Mouse (Mus musculus) erythroblast, adult 5-6 weeks (primary cell): ENCODE measurements around the gene Pkp4. TPM values are rescaled to one million over a fixed set of nuclear protein-coding genes. Genes with fewer than 3 reads are reported as not detected.

Experiments used
- ATAC-seq: replicated peaks from 2 replicates; pipeline ENCODE4 v1.8.0; 2016; ENCODE audit warnings: moderate number of reproducible peaks, mild to moderate bottlenecking, moderate TSS enrichment, inconsistent platforms; ENCODE audit not compliant: poor library complexity, low FRiP score, severe bottlenecking
- total RNA-seq, 2 experiments: library from RNA; stranded (forward) in 1 of 2; stranded (reverse) in 1 of 2; fragments of 150-400 nt in 1 of 2; fragments of 200-764, 138-1000 nt in 1 of 2; gene quantifications; 2 replicates each; pipeline versions ENCODE4 v1.2.3 to v1.2.4; 2015 to 2017; ENCODE audit warnings: low replicate concordance in 2 of 2

Pkp4 gene
- total RNA-seq, 2 experiments from 2014 or later = 8.1 to 9.6 TPM

DNA sequence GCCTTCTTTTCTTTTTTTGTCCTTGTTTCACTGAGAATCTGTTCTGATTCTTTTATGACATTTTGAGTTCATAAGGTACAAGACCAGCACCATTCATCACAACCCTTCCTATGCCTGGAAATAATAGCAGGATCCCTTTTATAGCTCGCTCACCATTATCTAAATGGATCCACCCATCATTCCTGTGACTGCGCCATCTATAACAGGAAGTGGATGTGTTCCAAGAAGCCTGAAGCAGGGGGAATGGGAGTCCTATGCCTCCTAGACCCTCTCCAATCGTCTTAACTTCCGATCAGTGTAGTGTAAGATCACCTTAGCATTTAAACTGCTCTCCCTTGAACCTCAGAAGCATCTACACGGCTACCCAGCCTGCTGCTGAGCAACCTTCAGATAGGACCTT lies 50.4 kb downstream of the Pkp4 start:
- ATAC-seq = no peak

DNA sequence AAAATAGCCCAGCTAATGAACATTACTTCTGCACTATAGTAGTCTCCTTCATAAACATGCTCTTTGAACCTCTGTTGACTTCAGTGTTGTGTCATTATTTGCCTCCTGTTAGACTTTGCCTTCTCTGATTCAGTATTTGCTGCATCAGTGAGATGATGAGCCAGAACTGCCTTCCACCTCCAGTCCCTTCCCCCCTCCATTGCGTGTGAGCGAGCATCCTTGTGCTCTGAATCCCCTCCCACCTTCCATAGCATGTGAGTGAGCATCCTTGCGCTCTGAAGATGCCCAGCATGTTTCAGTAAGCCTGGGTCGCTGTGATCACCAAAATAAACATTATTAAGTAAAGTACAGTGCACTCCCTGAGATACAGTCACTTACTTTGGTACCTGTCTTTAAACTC lies 51.8 kb downstream of the Pkp4 start:
- ATAC-seq = no peak

DNA sequence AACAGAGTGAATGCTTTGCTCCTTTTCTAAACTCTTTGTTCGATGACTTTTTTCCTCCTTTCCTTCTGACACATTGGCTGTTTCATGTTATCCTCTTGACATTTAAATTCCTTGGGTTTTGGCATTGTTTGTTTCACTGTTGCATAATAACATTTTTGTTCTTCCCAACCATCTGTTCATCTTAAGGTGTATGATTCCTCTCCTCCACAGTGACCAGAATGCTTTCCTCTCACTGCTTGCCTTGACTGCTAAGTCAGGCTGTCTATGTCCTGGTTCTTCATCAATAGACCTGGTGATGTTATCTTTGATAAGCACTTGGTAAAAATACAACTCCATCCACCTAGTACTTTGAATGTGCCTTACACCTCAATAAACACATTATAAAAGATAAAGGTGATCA lies 52.2 kb downstream of the Pkp4 start:
- no peak for ATAC-seq

DNA sequence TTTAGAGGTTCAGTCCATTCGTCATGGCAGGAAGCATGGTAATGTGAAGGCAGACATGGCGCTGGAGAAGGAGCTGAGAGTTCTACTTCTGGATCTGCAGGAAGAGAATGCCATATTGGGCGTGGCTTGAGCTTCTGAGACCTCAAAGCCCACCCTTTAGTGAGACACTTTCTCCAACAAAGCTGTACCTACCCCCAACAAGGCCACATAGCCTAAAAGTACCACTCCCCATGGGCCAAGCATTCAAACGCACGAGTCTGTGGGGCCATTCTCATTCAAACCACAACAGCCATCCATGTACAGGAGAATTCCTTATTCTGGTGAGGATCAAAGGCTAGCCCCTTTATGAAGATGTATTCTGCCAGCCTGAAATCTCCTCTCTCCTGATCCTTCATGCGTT lies 57.3 kb downstream of the Pkp4 start:
- no peak for ATAC-seq

DNA sequence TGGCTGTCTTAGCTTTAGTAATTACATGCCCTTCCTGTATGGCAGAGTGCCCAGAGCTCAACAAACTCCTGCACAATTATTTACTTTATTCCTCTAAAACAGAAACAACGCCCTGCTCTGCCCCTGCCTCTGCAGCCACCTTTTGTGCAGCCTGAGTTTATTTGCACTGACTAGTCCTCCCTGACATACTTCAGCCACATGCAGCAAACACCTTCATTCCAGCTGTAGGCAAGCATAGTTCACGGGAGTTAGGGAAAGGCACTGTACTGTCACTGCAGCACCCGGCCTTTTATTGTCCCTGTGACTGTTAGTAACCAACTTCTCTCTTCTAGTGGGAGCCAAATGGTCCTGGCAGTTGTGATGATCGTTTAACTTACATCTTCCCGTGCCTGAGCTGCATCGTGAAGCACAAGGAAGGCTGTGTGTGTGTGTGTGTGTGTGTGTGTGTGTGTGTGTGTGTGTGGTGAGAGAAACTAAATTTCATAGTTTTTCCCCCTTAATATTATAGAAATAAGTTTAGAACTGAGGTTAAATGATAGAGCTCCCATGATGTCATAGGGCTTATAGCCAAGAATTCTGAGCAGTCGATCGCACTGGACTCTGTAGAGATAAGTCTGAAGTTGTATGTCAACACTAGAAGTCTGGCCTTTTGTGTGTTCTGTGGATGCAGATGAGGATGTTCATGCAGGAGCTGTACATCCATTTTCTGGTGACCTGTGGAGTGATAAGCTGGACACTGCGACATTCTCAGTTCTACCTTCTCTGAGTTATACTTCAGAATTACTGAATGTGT lies 59.5 kb downstream of the Pkp4 start:
- ATAC-seq = no peak

DNA sequence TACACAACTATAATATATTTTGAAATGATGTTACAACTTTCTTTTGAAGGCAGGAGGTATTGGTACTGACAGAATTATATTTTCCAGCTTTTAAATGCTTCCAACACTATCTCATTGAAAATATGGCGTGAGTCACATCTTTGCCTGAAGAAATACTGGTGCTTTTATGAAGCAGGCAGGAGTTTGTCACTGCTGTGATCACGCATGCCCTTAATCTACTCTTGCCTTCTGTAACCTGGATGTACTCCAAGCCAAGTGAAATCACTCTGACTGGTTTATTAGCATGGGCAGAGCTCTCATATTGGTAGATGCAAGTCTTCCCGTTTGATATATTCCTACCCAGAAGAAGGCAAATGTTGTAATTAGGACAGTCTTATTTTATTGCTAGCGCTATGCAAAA lies 65.7 kb downstream of the Pkp4 start:
- ATAC-seq = no peak

DNA sequence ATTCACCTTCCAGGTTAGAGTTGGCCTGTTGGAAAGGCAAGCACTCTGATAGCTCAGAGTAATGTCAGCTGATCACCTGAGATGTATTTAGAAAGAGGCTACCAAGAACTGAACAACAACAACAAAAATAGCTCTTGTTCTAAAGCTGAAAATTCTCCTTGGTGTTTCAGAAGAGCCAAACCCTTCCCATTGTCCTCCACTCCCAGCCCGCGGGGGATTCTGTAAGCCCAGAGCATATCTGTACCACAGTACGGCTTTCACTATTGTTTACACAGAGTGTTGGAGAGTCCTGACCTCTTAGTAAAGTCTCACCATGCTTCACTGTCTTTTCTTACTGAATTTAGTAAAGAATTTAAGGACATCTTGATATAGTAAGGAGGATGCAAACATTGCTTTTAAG lies 66.4 kb downstream of the Pkp4 start:
- ATAC-seq = no peak

DNA sequence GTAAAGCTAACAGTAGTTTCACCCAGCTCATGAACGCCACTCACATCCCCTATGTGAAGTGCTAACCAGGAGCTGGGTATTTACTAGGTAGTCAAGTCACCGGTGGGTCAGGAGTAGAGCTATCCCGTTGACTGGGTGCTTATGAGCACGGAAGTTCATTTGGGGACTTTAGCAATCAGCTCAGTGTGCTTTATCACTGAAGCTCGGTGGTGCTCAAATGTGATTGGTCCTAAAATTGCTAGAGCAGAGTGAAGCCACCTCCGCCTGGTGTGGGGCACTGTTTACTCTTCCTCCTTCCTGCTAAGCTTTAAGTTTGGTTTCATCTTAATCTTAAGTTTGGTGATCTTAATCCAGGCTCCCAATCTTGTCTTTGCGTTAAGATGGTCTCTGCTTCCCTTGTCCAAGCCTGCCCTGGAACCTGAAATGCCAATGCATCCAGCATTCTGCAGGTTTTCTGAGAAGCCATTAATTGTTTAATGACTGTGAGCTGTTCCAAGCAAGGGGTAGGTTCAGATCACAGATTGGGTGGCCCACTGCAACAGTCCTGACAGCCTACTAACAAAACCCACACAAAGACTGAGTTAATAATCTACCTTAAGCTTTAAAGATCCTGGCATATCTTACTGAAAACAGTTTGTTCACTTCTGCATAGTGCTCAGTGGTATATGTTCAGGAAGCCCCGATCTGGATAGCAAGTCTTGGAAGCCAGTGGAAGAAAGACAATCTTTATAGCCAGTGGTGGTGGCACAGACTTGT lies 67.0 kb downstream of the Pkp4 start:
- ATAC-seq = no peak

DNA sequence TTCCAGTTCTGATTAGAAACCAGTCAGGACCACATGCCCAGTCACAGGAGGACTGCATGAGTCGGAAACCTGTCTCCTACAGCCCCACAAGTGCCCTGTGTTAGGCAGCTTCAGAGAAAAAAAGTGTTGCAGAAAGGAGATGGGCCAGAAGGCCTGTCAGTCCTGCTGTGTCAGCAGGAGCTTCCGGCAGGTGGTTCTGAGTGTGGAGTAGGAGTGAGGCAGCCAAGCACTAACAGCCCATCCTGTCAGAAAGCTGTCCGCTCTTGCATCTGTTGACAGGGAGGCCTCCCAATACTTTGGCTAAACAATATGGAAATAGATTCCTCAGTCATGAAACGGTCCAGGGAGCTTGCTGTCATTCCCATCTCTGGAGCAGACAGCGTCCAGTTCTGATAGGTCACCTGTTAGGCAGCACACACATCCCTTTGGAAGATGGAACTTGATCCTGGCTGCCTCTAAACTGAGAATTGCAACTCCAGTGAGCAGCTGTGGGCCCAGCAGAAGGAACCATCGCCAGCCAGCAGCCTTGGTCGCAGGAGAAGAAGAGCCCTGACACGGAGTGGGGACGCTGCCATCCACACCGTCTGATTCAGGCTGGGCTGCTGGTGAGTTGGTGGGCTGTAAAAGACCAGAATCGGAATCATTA lies 68.7 kb downstream of the Pkp4 start:
- ATAC-seq = no peak

DNA sequence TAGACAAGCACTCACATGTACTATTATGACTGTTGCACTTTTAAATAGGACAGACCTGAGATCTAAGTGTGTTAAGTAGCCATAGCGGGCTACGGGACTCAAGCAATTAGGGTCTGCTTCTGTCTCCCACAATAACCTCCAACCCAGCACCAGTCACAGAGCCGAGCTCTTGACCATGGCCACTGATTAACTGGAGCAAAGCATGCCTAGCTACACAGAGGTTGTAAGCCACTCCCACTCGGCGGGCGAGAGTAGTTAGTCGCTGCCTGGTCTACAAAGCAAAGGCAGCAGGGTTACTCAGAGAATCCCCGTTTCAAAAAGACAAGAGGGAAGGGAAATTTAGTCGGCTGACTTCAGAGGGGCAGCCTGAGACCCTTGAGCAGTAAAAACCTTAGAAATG lies 70.0 kb downstream of the Pkp4 start:
- no peak for ATAC-seq

DNA sequence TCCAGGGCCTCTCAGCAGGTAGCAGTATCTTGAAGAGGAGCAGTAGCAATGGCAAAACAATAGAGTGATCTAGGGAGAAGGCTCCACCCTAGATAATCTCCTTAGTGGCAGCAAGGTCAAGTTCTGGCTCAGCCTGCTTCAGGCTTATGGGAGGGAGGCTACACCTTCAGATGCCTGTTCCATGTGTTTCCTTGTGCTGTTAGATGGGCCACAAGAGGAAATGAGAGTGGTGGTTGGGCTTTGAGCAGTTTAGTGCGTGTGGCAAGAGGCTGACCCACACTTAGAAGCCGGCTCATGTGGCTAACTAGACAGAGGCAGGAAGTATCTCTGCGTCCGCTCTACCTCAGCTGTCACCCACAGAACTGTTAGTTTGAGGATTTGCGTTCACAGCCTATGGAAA lies 70.9 kb downstream of the Pkp4 start:
- ATAC-seq = no peak

DNA sequence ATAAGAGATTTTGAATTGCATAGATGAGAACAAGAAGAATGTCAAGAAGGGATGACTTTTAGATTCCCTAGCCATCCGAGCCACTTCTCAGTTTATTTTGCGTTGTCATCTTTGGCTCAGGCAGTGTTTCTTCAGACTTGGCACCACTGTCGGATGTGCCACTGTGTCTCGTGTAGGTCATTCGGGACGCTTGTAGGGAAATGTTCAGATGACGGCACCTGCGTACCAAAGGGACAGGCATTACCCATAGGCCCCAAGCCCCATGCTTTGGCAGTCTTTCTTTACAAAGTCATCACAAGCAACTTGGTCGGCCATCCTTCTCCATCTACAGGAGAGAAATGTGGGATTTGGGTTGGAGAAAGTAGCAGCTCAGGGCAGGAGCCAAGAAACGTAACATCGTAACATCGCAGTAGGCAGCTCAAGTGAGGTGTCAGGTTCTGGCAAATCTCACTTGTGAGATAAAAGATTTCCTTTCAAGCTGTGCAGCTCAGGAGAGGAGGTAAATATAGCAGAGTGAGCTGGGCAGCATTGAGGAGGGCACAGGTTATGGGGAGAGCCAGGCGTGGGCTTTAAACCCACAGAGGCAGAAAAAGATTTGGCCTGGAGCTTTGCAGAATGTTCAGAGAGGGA lies 72.8 kb downstream of the Pkp4 start:
- ATAC-seq = no peak

DNA sequence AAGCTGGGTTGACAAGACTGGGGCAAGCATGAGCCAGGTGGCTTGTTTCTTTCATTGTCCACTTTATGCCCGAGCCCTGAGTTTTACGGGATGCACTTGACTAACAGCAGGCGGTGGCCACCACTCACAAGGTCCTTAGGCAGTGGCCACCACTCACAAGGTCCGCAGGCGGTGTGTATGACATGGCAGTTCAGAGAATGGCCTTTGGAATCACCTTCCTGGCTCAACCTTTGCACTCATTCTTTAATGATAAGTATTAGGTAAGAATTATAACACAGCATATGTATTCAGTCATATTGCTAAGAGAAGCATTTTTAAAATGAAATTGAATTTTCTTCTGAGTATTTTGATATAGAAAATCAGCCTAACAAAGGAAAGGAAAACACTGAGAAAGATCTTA lies 73.3 kb downstream of the Pkp4 start:
- no peak for ATAC-seq

DNA sequence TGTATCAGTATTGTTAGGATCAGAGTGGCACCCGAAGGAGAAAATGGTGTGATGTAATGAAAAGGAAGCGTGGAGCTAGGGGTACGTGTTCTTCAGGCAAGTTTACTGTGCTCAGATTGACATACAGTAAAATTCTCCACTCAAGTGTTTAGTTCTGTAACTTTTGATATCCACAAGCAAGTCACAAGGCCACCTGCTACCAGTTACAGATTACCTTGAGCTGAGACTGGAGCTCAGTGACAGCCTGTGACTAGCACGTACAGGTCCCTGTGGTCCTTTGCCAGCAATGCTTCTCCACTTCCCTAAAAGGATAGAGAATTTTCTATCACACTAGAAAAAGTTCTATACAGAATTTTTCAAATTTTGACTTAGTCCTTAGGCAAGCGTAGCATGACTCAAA lies 73.9 kb downstream of the Pkp4 start:
- no peak for ATAC-seq

DNA sequence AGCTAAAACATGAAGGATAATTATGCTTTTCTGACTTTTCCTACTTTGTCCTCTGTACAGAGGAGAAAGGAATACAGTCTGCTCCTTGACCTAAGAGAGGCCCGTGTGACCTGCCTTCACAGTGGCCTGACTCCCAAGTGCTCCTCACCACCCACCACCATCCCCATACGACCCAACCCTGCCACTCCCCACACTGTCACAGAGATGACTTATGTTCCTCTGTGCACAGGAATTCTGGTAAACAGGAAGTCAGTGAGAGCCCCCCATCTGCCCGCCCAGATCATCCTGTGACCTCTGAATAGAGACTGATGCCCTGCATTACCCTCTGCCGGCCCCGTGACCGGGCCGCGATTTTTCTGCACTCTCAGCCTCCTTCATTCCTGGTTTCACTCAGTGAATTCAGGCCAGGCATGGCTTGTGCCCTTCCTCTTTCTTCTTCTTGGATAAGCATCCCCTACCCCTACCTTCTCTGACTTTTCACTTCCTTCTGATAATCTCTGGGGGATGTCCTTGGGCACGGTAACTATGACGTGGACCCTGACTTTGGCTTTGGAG lies 79.3 kb downstream of the Pkp4 start:
- ATAC-seq = no peak

DNA sequence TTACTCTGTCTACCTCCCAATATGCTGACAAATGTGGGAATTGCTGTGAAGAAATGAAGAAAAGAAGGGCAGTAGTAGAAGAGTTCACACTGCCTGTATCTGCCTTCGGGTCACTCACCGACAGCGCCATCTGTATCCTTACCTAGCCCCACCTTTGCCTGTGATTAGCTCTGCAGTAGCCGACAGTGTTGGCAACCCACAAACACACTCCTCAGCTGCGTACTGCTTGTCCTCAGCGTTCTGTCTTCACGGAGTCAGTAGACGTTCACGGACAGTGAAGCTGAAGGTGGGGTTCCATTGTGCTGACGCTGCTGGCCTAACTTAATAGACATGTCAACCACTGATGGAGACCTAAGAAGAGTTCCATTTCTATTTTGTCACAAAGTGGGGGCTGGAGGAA lies 81.5 kb downstream of the Pkp4 start:
- no peak for ATAC-seq

DNA sequence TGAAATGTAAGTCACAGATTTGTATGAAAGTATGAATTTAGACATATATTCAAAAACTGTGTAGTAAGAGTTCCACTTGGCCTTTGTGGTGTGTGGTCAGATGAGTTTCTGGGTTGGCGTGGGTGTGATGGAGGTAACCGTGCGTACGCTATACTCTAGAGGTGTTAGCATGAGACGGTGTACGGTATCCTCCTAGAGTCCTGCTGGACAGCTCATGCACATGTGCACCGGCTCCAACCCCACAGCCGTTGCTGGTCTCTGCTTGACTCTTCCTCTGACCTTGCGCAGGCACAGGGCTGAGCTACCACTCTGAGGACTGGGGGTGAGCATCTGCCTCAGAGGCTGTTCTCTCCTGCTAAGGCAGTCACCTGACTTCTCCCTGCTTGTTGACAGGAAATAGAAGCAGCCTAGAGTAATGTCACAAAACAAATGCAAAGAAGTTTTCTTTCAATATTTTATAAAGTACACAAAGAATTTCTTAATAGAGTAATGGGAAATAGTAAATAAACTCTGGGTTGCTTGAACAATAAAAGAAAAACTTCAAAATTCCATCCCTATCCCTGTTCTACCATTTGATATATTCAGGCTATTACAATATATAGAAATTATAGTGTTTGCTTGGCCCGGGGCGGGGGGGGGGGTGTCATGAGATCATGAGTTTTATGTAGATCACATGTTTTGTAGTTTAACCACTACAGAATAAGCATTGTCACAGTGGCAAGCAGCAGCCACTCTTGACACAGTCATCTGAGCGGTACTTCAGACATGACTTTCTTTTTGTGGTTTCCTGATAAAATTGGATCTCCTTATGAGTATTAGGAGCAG lies 83.8 kb downstream of the Pkp4 start:
- ATAC-seq = no peak

DNA sequence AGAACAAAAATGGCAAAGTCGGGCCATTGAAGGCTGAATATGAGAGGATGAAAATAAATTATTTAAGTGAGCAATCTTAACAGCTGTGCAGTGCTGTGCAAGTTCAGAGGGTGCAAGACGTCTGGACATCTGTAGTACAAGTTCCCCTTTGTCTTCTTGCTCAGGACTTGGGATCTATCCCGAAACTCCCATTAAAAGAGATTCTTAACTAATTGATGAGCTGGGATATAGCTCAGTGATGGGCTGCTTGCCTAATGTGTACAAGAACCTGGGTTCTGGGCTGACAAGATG lies 84.4 kb downstream of the Pkp4 start:
- no peak for ATAC-seq

DNA sequence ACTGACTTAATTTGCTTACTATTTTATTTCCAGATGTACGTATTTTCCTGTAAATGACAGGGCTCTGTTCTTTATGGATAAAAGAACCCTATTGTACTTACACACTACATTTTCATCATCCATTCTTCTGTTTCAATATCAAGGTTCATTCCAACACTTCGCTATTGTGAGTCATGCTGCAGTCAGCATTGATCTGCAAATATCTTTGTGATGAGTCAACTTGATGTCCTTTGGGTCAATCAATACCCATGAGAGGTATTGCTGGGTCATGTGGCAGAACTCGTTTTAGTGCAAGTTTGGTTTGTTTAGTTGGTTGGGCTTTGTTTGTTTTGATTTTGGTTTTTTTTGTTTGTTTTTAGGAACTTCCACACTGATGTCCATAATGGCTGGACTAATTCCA lies 88.2 kb downstream of the Pkp4 start:
- no peak for ATAC-seq

DNA sequence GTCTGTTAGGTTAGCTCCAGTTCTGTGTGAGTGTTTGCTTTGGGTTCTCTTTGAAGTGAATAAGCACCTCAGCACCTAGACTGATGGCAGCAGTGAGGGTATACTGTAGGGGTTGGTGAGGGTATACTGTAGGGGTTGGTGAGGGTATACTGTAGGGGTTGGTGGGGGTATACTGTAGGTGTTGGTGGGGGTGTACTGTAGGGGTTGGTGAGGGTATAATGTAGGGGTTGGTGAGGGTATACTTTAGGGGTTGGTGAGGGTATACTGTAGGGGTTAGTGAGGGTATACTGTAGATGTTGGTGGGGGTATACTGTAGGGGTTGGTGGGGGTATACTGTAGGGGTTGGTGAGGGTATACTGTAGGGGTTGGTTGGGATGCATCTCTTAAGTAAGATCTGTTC lies 92.2 kb downstream of the Pkp4 start:
- no peak for ATAC-seq
